Mouse (Mus musculus) adrenal gland, adult (tissue): Measurements from ENCODE around the gene Yaf2.
"Not testable (repeated sequence)": the region's sequence is repeated elsewhere in the genome, so short reads cannot be mapped to it uniquely, and the experiment has no call there.

ENCODE experiments used
- DNase-seq, 2 experiments: peaks; one replicate each; pipeline ENCODE4 v3.0.0; 2022 to 2023; ENCODE audit warnings: low spot score in 1 of 2; ENCODE audit not compliant: inconsistent age in 2 of 2

Yaf2 gene

GRCm38 (mm10) chr15:93336925-93337761 lies at the start of gene Yaf2:
TSS of gene Yaf2 (minus strand) at chr15:93336935.
- DNase-seq = peak; percentile 90 to 94

GRCm38 (mm10) chr15:93381337-93381736 lies 44.6 kb upstream of the Yaf2 start:
- DNase-seq = no peak

- peak in 1 of 2 experiments; percentile 36 for DNase-seq
Observed at GRCm38 (mm10) chr15:93379177-93379576, 42.4 kb upstream of the Yaf2 start.

- no peak for DNase-seq
Observed at GRCm38 (mm10) chr15:93375696-93376095, 39.0 kb upstream of the Yaf2 start.

GRCm38 (mm10) chr15:93372525-93373119 lies 35.9 kb upstream of the Yaf2 start:
- DNase-seq = not testable (repeated sequence)

- DNase-seq = no peak
Observed at GRCm38 (mm10) chr15:93371838-93372237, 35.1 kb upstream of the Yaf2 start.

GRCm38 (mm10) chr15:93368558-93368957 lies 31.8 kb upstream of the Yaf2 start:
- no peak for DNase-seq

- DNase-seq = no peak
Observed at GRCm38 (mm10) chr15:93365561-93365960, 28.8 kb upstream of the Yaf2 start.

GRCm38 (mm10) chr15:93358346-93359095 lies 21.8 kb upstream of the Yaf2 start:
- no peak for DNase-seq

- no peak for DNase-seq
Observed at GRCm38 (mm10) chr15:93340630-93341379, 4.1 kb upstream of the Yaf2 start.

GRCm38 (mm10) chr15:93336658-93336924 lies 144 bp downstream of the Yaf2 start:
- DNase-seq = no peak

GRCm38 (mm10) chr15:93335821-93336657 lies 696 bp downstream of the Yaf2 start:
- DNase-seq = peak; percentile 61 to 83

GRCm38 (mm10) chr15:93331256-93331655 lies 5.5 kb downstream of the Yaf2 start:
- DNase-seq = no peak

- peak in 1 of 2 experiments; percentile 29 for DNase-seq
Observed at GRCm38 (mm10) chr15:93327235-93327634, 9.5 kb downstream of the Yaf2 start.

- no peak for DNase-seq
Observed at GRCm38 (mm10) chr15:93326651-93327050, 10.1 kb downstream of the Yaf2 start.

- DNase-seq = no peak
Observed at GRCm38 (mm10) chr15:93325360-93325759, 11.4 kb downstream of the Yaf2 start.

GRCm38 (mm10) chr15:93318781-93319180 lies 18.0 kb downstream of the Yaf2 start:
- DNase-seq = peak; percentile 42 to 70

- DNase-seq = not testable (repeated sequence)
Observed at GRCm38 (mm10) chr15:93310304-93310703, 26.4 kb downstream of the Yaf2 start.

- DNase-seq = no peak
Observed at GRCm38 (mm10) chr15:93298197-93298596, 38.5 kb downstream of the Yaf2 start.

GRCm38 (mm10) chr15:93294483-93294882 lies 42.3 kb downstream of the Yaf2 start:
- DNase-seq = no peak
